Mouse (Mus musculus): ENCODE data around the gene Foxb1. TPM values are rescaled to one million over a fixed set of nuclear protein-coding genes. Genes with fewer than 3 reads are reported as not detected.

Gene Foxb1
- polyA plus RNA-seq, 1 experiment from 2014 or later: not detected

- Histone ChIP-seq H3K36me3 (ENCODE audit: control insufficient read depth, insufficient read depth) (no peaks in the 10 kb centered on the region), H3K9me3 (ENCODE audit: control insufficient read depth) (no peaks in the 10 kb centered on the region), H3K4me2 (replicated peaks; ENCODE audit: low read depth) (no peak overlapping the region), H3K4me1 (replicated peaks; ENCODE audit: control insufficient read depth, insufficient read depth, low read length) (no peaks in the 10 kb centered on the region), H3K27me3 (replicated peaks; ENCODE audit: control insufficient read depth, insufficient read depth, low read length) (peaks cover 99% of the 10 kb centered on the region), H3K9ac (ENCODE audit: low read depth, low read length) (no peak overlapping the region), H3K27ac (ENCODE audit: low read depth, low read length) (no peak overlapping the region), H3K4me3 (ENCODE audit: low read depth, low read length) (no peak overlapping the region)
- under 1% methylated on average over 25 of the region's 25 CpGs for WGBS
- ATAC-seq: no peak
- TF ChIP-seq CTCF (IDR thresholded peaks at IDR 0.05; ENCODE audit: low read depth): no peak
These were observed 3.2 kb upstream of the Foxb1 start for GRCm38 (mm10) chr9:69763681-69764585.

GRCm38 (mm10) chr9:69762703-69763102 is 2.0 kb upstream of the Foxb1 start:
- TF ChIP-seq CTCF (IDR thresholded peaks at IDR 0.05; ENCODE audit: low read depth): no peak
- Histone ChIP-seq H3K36me3 (ENCODE audit: control insufficient read depth, insufficient read depth) (no peaks in the 10 kb centered on the region), H3K4me2 (replicated peaks; ENCODE audit: low read depth) (no peak overlapping the region), H3K27me3 (replicated peaks; ENCODE audit: control insufficient read depth, insufficient read depth, low read length) (peaks cover 99% of the 10 kb centered on the region), H3K4me1 (replicated peaks; ENCODE audit: control insufficient read depth, insufficient read depth, low read length) (no peaks in the 10 kb centered on the region), H3K4me3 (ENCODE audit: low read depth, low read length) (no peak overlapping the region), H3K9me3 (ENCODE audit: control insufficient read depth) (no peaks in the 10 kb centered on the region), H3K9ac (ENCODE audit: low read depth, low read length) (no peak overlapping the region), H3K27ac (ENCODE audit: low read depth, low read length) (no peak overlapping the region)
- ATAC-seq: no peak
- 1% methylated on average over 14 of the region's 14 CpGs for WGBS

- 2% methylated on average over 12 of the region's 12 CpGs for WGBS
These were observed 1.5 kb upstream of the Foxb1 start for GRCm38 (mm10) chr9:69762221-69762620.

GRCm38 (mm10) chr9:69761569-69761968 is 829 bp upstream of the Foxb1 start:
- Histone ChIP-seq H3K36me3 (ENCODE audit: control insufficient read depth, insufficient read depth) (no peaks in the 10 kb centered on the region), H3K4me2 (replicated peaks; ENCODE audit: low read depth) (no peak overlapping the region), H3K27ac (ENCODE audit: low read depth, low read length) (no peak overlapping the region), H3K4me1 (replicated peaks; ENCODE audit: control insufficient read depth, insufficient read depth, low read length) (no peaks in the 10 kb centered on the region), H3K9me3 (ENCODE audit: control insufficient read depth) (no peaks in the 10 kb centered on the region), H3K27me3 (replicated peaks; ENCODE audit: control insufficient read depth, insufficient read depth, low read length) (peaks cover 98% of the 10 kb centered on the region), H3K9ac (ENCODE audit: low read depth, low read length) (no peak overlapping the region), H3K4me3 (ENCODE audit: low read depth, low read length) (no peak overlapping the region)
- 2% methylated on average over 10 of the region's 10 CpGs for WGBS
- no peak for ATAC-seq
- TF ChIP-seq CTCF (IDR thresholded peaks at IDR 0.05; ENCODE audit: low read depth): no peak

More at GRCm38 (mm10) chr9:69762221-69762620, 1.5 kb upstream of the Foxb1 start:
- Histone ChIP-seq H3K36me3 (ENCODE audit: control insufficient read depth, insufficient read depth) (no peaks in the 10 kb centered on the region), H3K27me3 (replicated peaks; ENCODE audit: control insufficient read depth, insufficient read depth, low read length) (peaks cover 99% of the 10 kb centered on the region), H3K9me3 (ENCODE audit: control insufficient read depth) (no peaks in the 10 kb centered on the region), H3K4me2 (replicated peaks; ENCODE audit: low read depth) (no peak overlapping the region), H3K4me3 (ENCODE audit: low read depth, low read length) (no peak overlapping the region), H3K4me1 (replicated peaks; ENCODE audit: control insufficient read depth, insufficient read depth, low read length) (no peaks in the 10 kb centered on the region), H3K27ac (ENCODE audit: low read depth, low read length) (no peak overlapping the region), H3K9ac (ENCODE audit: low read depth, low read length) (no peak overlapping the region)
- TF ChIP-seq CTCF (IDR thresholded peaks at IDR 0.05; ENCODE audit: low read depth): no peak
- ATAC-seq: no peak

- no peak for TF ChIP-seq CTCF (IDR thresholded peaks at IDR 0.05; ENCODE audit: low read depth)
- no peaks in the 10 kb centered on the region for H3K4me1 ChIP-seq (replicated peaks; ENCODE audit: control insufficient read depth, insufficient read depth, low read length)
- no peak overlapping the region for H3K9ac ChIP-seq (ENCODE audit: low read depth, low read length)
- H3K27me3 ChIP-seq (replicated peaks; ENCODE audit: control insufficient read depth, insufficient read depth, low read length): peaks cover 98% of the 10 kb centered on the region
- H3K9me3 ChIP-seq (ENCODE audit: control insufficient read depth): no peaks in the 10 kb centered on the region
- H3K27ac ChIP-seq (ENCODE audit: low read depth, low read length): no peak overlapping the region
- no peaks in the 10 kb centered on the region for H3K36me3 ChIP-seq (ENCODE audit: control insufficient read depth, insufficient read depth)
- no peak overlapping the region for H3K4me3 ChIP-seq (ENCODE audit: low read depth, low read length)
- no peak for ATAC-seq
- H3K4me2 ChIP-seq (replicated peaks; ENCODE audit: low read depth): no peak overlapping the region
- WGBS: 1% methylated on average over 44 of the region's 44 CpGs
These were observed 969 bp downstream of the Foxb1 start for GRCm38 (mm10) chr9:69759721-69760221.

GRCm38 (mm10) chr9:69758946-69759615 is 1.7 kb downstream of the Foxb1 start:
- no peak for ATAC-seq
- Histone ChIP-seq H3K27me3 (replicated peaks; ENCODE audit: control insufficient read depth, insufficient read depth, low read length) (peaks cover 98% of the 10 kb centered on the region), H3K27ac (ENCODE audit: low read depth, low read length) (no peak overlapping the region), H3K36me3 (ENCODE audit: control insufficient read depth, insufficient read depth) (no peaks in the 10 kb centered on the region), H3K4me2 (replicated peaks; ENCODE audit: low read depth) (no peak overlapping the region), H3K9me3 (ENCODE audit: control insufficient read depth) (no peaks in the 10 kb centered on the region), H3K9ac (ENCODE audit: low read depth, low read length) (no peak overlapping the region), H3K4me1 (replicated peaks; ENCODE audit: control insufficient read depth, insufficient read depth, low read length) (no peaks in the 10 kb centered on the region), H3K4me3 (ENCODE audit: low read depth, low read length) (peak overlapping the region; percentile 11; the same call in 1 of the 2 replicates)
- WGBS: 3% methylated on average over 38 of the region's 42 CpGs
- TF ChIP-seq CTCF (IDR thresholded peaks at IDR 0.05; ENCODE audit: low read depth): no peak
